Mouse (Mus musculus): ENCODE data around the gene Asz1. TPM values are rescaled to one million over a fixed set of nuclear protein-coding genes. Genes with fewer than 3 reads are reported as not detected.

The Asz1 gene
- polyA plus RNA-seq, 2 experiments from 2014 or later: not detected

DNA sequence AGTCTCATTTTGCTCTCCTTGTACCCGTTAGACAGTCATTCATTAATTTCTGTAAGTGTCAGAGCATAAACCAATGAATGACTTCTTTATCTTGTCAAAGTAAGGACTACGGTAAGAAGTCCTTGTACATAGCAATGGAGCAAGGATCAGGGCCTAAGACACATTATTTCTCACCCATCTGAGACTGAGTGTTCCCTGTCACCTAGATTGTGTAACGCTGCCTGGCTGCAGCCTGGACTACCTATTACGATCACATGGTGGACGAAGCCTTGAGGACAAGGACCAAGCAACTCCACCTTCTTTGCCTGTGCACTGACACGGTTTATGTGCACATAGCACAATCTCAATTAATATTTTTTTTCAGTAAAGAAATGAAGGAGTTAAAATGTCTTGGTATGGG is 106.8 kb downstream of the Asz1 start:
- ATAC-seq: no peak

Other genes with a start within 250 kb of the Asz1 start
- not detected for gene Wnt2, start 78.5 kb downstream of the Asz1 start, polyA plus RNA-seq (2017; shearing (Covaris generic))
- gene Cftr, start 61.6 kb upstream of the Asz1 start, polyA plus RNA-seq (2017; shearing (Covaris generic)): not detected

All from activated CD4-positive, CD25-positive, alpha-beta regulatory T cell, adult 4 months (primary cell).